Mouse (Mus musculus): ENCODE results near the gene Prpf3.

DNA sequence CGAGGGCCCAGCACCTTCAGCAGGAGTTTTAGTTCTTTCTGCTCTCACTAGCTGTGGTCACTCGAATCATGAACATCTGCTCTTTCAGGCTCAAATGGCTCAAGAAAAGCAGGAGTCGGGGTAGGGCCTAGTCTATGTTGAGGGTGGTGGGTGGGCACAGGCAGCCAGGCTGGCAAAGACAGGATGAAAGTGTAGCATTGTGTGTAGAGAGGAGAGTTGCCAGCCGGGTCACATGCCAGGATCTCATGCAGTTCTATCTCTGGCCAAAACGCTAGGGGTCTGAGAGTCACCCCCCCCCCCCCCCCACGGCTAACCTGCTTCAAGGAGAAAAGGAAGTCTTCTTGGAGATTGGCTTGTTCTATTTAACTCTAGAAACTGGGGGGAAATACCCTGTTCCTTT is 47.0 kb upstream of the Prpf3 start:
- TF ChIP-seq POLR2A (IDR thresholded peaks at IDR 0.05; ENCODE audit: insufficient read depth, low read length) (no peak), CTCF (IDR thresholded peaks at IDR 0.05; ENCODE audit: low read depth, low read length) (no peak)

Measured in ES-Bruce4 (cell line).